ENCODE assay signal across 8 mouse cellular contexts in the genomic region with DNA sequence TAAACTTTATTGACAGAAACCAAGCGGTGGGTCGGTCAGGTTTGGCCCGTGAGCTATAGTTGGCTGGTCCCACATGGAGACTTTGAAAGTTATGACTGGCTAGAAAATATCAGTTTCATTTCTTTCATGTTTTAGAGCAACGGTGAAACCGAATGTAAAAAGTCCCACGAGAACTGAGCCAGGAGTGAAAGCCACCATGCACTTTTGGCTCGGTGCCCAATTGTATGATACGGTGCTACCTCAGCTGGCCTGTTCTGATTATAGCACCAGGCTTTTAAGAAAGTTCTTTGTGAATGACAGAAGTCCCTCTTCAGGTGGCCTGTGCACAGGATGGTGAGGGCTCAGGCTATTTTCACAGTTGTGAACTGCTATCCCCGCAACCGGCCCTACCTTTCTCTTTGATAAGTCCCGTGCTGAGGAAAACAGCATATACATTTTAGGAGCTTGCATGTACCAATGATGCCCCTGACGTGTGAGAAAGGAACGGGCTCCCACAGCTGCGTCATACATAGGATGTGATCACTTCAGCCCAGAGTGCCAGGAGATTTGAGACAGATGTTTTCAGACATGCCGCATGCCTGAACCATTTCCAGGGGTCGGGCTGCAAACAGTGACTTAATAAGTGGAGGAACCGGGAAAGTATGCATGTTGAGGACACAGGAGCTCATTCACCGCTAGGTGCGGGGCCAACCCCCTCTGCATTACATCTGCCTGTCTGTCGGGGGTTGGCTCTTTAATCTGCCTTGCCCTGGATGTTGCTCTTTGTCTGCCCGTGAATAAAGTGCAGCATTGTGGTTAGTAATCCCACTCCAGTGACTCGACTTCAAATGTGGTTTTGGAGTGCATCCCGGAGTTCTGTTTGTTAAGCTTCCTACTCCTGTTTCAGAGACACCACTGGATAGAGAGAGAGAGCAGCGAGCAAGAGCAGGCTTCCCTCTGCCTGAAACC.
DNase-seq lines count a peak whose midpoint lies in the region; ATAC-seq and TF ChIP-seq lines count a peak whose summit lies in the region.

No protein-coding gene starts in this region.

- no peaks in the 10 kb centered on the region for H3K27me3 ChIP-seq in liver, postnatal 0 days (ENCODE audit: insufficient read depth, low read length)
- no peaks in the 10 kb centered on the region for H3K27me3 ChIP-seq in liver, embryonic 11.5 days (replicated peaks; ENCODE audit: control insufficient read depth, insufficient read depth, low read length)
- no peaks in the 10 kb centered on the region for H3K27me3 ChIP-seq in heart, embryonic 14.5 days (ENCODE audit: control insufficient read depth, insufficient read depth, low read length)

- no peak for TF ChIP-seq CTCF in liver, postnatal 0 days (IDR thresholded peaks at IDR 0.05; ENCODE audit: low read depth)

- ATAC-seq in liver, postnatal 0 days = peak; percentile 63
- no peak for ATAC-seq in liver, embryonic 11.5 days (replicated peaks; ENCODE audit: low FRiP score)
- peak; percentile 53 for ATAC-seq in heart, embryonic 14.5 days (ENCODE audit: insufficient number of reproducible peaks, insufficient read depth, low FRiP score, low read depth)

- no peak overlapping the region for H3K9ac ChIP-seq in liver, postnatal 0 days (replicated peaks)
- H3K9ac ChIP-seq in liver, embryonic 11.5 days (ENCODE audit: low read depth, low read length) = no peak overlapping the region
- H3K9ac ChIP-seq in heart, embryonic 14.5 days (ENCODE audit: low read length) = peak overlapping the region; percentile 55

- no peaks in the 10 kb centered on the region for H3K9me3 ChIP-seq in liver, postnatal 0 days (ENCODE audit: low read length)
- no peaks in the 10 kb centered on the region for H3K9me3 ChIP-seq in liver, embryonic 11.5 days (ENCODE audit: control insufficient read depth, low read length)
- H3K9me3 ChIP-seq in heart, embryonic 14.5 days (ENCODE audit: control insufficient read depth, low read length) = no peaks in the 10 kb centered on the region

- DNase-seq in liver, postnatal 0 days = peak; percentile 32
- DNase-seq in liver, embryonic 11.5 days (ENCODE audit: low spot score) = no peak
- peak; percentile 87 for DNase-seq in fibroblast of lung, adult 2 months (ENCODE audit: low read depth)
- DNase-seq in kidney, postnatal 10 days = peak; percentile 50
- peak; percentile 66 to 81 for DNase-seq in lung, postnatal 4 days
- DNase-seq in right cerebral cortex, postnatal 25 days = peak; percentile 34
- no peak for DNase-seq in urinary bladder, adult 18-20 months (ENCODE audit: low spot score in 2 of 2)

- H3K4me2 ChIP-seq in liver, postnatal 0 days (ENCODE audit: low read depth, low read length) = peak overlapping the region; percentile 3; the same call in 1 of the 2 replicates
- H3K4me2 ChIP-seq in liver, embryonic 11.5 days = no peak overlapping the region
- H3K4me2 ChIP-seq in heart, embryonic 14.5 days (ENCODE audit: low read length) = peak overlapping the region; percentile 64

- WGBS in liver, postnatal 0 days (ENCODE audit: insufficient replicate concordance) = 66% methylated on average over 24 of the region's 24 CpGs
- WGBS in liver, embryonic 11.5 days = 64% methylated on average over 24 of the region's 24 CpGs
- 25% methylated on average over 24 of the region's 24 CpGs for WGBS in heart, embryonic 14.5 days

- no peak overlapping the region for H3K27ac ChIP-seq in liver, postnatal 0 days (ENCODE audit: low read depth)
- no peak overlapping the region for H3K27ac ChIP-seq in liver, embryonic 11.5 days (ENCODE audit: low read depth, low read length)
- H3K27ac ChIP-seq in heart, embryonic 14.5 days (replicated peaks in 1 of 2; ENCODE audit: control insufficient read depth in 1 of 2, insufficient read depth in 1 of 2, low read depth in 2 of 2, low read length in 2 of 2) = peak overlapping the region; percentile 54 to 69; a peak in 3 of 4 replicates

- H3K36me3 ChIP-seq in liver, postnatal 0 days (replicated peaks; ENCODE audit: insufficient read depth, low read length) = no peaks in the 10 kb centered on the region
- H3K36me3 ChIP-seq in liver, embryonic 11.5 days (ENCODE audit: control insufficient read depth, insufficient read depth, low read length) = no peaks in the 10 kb centered on the region
- H3K36me3 ChIP-seq in heart, embryonic 14.5 days (ENCODE audit: control insufficient read depth, insufficient read depth, low read length) = peaks cover 4% of the 10 kb centered on the region; the same call in 1 of the 2 replicates

- H3K4me3 ChIP-seq in liver, postnatal 0 days (ENCODE audit: low read depth, low read length) = no peak overlapping the region
- H3K4me3 ChIP-seq in liver, embryonic 11.5 days (ENCODE audit: low read depth, low read length) = no peak overlapping the region
- H3K4me3 ChIP-seq in heart, embryonic 14.5 days (ENCODE audit: control insufficient read depth in 1 of 2, insufficient read depth in 1 of 2, low read depth in 1 of 2, low read length in 2 of 2) = peak overlapping the region; percentile 20 to 23

- no peak for TF ChIP-seq EP300 in liver, postnatal 0 days (IDR thresholded peaks at IDR 0.05; ENCODE audit: low read depth)

- no peaks in the 10 kb centered on the region for H3K4me1 ChIP-seq in liver, postnatal 0 days (ENCODE audit: insufficient read depth)
- H3K4me1 ChIP-seq in liver, embryonic 11.5 days (replicated peaks; ENCODE audit: control insufficient read depth, insufficient read depth, low read length) = no peaks in the 10 kb centered on the region
- H3K4me1 ChIP-seq in heart, embryonic 14.5 days (ENCODE audit: control insufficient read depth in 2 of 2, insufficient read depth in 2 of 2, low read length in 2 of 2) = peaks cover 19 to 25% of the 10 kb centered on the region in 2 experiments

Comparison
In these comparisons a context has a peak if more than half of its experiments do, and no peak if none do; other contexts are left out.
1. DNase-seq: peak in liver, postnatal 0 days (single experiment), fibroblast of lung, adult 2 months (single experiment), kidney, postnatal 10 days (single experiment), lung, postnatal 4 days (2 of 2) and right cerebral cortex, postnatal 25 days (single experiment); none in liver, embryonic 11.5 days (single experiment) and urinary bladder, adult 18-20 months (0 of 2).
2. H3K27ac ChIP-seq: peak in heart, embryonic 14.5 days (2 of 2); none in liver, postnatal 0 days (single experiment) and liver, embryonic 11.5 days (single experiment).
3. H3K4me3 ChIP-seq: peak in heart, embryonic 14.5 days (2 of 2); none in liver, postnatal 0 days (single experiment) and liver, embryonic 11.5 days (single experiment).